Mouse (Mus musculus): ENCODE data around the gene Cox8a.

Cox8a gene

DNA sequence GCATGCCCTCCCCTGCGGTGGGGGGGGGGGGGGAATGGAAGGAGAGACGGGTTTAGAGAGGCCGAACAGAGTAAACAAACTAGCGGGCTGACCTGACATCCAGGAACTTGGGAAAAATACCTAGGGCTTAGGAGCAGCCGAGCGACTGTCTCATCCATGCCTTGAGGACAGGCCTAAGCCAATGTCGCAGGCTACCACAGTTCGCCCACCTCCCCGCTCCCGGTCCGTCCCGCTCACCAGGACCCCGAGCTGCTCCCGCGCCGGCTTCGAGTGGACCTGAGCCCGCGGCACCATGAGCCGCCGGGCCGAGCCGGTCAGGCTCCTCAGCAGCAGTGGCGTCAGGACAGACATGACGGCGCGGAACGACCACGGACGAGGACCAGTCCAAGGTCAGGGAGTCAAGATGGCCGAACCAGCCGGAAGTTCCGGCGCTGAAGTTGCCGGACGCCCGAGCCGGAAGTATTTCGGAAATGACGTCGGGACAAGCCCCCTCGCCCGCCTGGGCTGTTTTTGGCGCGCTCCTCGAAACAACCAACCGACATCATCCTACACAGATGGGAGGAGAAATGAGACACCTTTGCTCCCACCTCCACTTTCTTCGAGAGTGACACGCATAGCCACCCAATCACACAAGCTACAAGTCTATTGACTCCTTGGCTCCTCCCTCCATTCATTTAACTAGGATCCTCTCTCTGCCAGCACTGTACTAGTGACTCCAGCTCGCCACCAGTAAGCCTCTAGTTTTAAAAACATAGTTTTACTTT, at the start of gene Cox8a:
TSS of gene Cox8a (minus strand) at position 455 of the 764 bp plus-strand sequence.
- DNase-seq (ENCODE audit: low spot score): peak; percentile 93

DNA sequence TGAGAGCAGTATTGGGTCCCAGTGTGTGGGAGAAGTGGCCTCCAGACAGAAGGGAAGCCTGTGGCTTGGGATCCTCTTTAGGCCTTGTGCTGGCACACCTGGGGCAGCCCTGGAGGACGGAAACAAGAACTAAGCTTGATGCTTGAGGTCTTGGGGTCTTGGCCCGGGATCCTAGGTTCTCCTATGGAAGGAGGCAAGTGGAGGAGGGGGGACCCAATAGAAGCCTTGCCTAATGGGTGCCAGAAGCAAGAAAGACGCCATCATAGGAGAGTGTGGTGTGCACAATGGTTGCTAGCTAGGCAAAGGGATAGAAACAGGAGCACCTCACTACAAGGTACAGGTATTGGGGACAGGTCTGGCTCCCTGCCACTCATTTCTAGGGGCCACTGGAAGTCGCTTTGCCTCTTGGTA, 49.0 kb upstream of the Cox8a start:
- no peak for DNase-seq (ENCODE audit: low spot score)

DNA sequence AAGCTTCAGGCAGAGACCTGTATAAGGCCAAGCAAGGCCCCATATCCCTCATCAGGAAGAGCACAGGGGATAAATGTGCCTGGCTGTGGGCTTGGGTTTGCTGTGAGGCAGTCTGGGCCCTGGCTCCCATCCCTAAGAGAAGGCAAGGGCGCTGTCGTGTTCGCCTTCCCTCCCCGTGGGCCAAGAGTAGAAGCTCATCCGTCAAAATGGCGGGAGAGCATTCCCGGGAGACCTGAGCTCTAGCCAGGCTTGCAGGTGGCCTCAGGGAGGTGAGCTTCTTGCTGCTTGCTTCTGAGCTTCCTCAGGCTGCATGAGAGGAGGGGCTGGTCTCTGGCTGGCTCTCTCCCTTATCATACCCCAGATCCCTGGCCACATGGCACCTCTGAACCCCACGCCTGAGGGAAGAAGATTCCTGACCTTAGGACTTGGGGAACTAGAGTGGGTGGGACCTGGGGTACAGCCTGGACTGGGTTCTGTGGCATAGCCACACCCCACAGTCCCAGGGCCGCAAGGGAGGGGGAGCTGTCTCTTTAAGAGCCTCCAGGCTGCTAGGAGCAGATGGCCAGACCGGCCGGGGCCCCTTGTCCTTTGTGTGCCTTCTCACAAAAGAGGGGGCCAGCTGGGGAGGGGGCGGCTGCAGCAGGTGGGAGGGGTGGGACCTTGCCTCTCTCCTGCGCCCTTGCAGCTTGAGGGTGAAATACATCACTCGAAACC, 48.2 kb upstream of the Cox8a start:
- DNase-seq (ENCODE audit: low spot score): peak; percentile 62

DNA sequence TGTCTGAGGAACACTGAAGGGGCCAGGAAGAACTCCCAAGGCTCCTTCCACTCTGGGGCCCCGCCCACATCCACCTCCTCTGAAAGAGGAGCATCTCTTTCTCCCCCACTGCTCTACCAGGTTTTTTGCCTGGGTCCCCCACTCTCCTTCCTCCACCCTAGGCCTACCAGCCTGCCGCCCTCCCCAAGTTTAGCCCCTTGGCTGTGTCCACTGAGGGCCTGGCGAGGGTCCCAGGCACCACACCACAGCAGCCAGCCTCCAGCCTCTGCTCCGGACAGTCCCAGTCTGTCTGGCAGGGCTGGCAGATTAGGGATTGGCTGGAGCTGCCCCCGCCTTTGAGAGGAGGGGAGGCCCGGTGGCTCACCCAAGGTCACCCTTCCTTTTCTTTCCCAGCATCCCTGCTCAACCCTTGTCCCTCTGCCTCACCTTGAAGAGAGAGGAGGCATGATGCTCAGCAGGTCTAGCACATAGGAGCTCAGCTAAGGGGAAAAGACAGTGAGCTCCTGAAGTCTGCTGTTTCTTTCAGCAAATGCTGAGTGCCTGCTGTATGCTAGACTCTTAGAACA, 47.4 kb upstream of the Cox8a start:
- peak; percentile 79 for DNase-seq (ENCODE audit: low spot score)

DNA sequence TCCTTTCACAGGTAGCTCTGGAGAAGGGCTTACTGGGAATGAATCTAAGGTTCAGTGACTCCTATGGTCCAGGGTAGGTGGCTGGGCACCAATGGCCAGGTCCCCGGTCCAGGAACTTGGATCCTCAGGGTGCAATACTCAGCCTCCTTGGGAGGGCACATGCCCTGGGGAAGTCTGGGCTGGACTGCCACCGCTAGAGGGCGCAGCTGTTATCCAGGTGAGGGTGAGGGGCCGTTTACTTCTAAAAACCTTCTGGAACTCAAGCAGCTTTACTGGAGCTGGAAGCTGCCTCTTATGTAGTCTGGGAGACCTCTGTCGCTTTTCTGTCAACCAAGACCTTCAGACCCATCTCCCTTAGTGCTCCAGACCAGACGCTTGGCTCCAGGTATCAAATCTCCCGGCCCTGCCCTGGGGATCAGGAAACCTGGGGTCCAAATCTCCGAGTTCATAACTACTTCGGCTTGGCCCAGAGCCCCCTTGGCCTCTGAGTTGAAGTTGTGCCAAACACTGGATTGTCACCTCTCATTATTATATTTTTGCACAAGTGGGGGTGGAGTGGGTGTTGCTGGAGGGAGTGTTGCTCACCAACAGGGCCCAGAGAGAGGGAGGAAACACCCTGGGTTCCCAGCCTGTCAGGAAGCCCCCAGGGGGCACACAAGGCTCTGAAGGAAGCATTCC, 46.8 kb upstream of the Cox8a start:
- DNase-seq (ENCODE audit: low spot score): peak; percentile 93

DNA sequence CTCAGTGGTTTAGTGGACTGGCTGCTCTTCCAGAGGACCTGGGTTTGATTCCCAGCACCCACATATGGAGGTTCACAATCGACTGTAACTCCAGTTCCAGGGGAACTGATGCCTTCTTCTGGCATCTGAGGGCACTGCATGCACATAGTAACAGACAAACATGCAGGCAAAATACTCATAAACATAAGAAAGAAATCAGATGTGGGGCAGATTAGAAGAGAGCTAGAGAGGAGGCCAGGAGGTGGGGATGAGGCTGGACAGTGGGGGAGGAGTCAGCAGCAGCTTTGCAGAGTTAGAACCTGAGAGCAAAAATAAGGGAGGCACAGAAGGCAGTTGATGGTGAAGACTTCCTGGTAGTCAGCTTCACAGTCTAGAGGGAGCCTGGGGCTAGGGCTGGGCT, 45.2 kb upstream of the Cox8a start:
- no peak for DNase-seq (ENCODE audit: low spot score)

DNA sequence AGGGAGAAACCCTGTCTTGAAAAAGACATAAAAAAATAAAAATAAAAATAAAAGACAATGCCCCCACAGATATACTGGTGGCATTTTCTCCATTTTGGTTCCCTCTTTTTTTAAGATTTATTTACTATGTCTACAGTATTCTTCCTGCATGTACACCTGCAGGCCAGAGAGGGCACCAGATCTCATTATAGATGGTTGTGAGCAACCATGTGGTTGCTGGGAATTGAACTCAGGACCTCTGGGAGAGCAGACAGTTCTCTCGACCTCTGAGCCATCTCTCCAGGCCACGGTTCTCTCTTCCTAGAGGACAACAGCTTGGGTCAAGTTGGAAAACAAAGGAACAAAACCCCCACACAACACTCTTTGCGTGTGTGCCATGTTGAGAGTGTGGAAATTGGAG, 44.5 kb upstream of the Cox8a start:
- no peak for DNase-seq (ENCODE audit: low spot score)

DNA sequence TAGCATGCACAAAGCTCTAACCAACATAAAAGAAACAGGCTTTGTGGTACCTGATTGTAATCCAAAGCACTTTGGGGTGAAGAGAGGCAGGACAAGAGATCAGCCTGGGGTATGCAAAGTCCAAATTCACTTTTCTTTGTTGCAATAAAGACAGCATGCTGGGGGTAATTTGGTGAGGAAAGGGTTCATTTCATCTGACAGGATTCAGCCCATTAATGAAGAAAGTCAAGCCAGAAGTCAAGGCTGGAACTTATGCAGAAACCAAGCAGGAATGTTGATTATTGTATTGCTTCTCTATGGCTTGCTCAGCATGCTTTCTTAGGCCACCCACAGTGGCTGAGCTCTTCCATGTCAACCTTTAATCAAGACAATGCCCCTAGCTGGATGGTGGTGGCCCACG, 44.1 kb upstream of the Cox8a start:
- no peak for DNase-seq (ENCODE audit: low spot score)

- DNase-seq (ENCODE audit: low spot score): no peak
Measured at GRCm38 (mm10) chr19:7257881-7258280, 40.5 kb upstream of the Cox8a start.

DNA sequence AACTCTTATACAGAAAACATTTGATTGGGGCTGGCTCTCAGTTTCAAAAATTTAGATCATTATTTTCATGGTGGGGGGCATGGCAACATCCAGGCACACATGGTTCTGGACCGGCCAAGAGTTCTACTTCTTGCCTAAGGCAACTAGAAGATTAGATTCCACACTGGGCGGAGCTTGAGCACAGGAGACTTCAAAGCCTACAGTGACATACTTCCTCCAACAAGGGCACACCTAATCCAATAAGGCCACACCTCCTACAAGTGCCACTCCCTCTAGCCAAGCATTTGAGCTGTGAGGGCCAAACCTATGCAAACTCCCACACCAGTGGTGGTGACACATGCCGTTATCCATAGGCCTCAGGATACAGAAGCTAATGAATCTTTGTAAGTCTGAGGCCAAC, 28.6 kb upstream of the Cox8a start:
- DNase-seq (ENCODE audit: low spot score): no peak

DNA sequence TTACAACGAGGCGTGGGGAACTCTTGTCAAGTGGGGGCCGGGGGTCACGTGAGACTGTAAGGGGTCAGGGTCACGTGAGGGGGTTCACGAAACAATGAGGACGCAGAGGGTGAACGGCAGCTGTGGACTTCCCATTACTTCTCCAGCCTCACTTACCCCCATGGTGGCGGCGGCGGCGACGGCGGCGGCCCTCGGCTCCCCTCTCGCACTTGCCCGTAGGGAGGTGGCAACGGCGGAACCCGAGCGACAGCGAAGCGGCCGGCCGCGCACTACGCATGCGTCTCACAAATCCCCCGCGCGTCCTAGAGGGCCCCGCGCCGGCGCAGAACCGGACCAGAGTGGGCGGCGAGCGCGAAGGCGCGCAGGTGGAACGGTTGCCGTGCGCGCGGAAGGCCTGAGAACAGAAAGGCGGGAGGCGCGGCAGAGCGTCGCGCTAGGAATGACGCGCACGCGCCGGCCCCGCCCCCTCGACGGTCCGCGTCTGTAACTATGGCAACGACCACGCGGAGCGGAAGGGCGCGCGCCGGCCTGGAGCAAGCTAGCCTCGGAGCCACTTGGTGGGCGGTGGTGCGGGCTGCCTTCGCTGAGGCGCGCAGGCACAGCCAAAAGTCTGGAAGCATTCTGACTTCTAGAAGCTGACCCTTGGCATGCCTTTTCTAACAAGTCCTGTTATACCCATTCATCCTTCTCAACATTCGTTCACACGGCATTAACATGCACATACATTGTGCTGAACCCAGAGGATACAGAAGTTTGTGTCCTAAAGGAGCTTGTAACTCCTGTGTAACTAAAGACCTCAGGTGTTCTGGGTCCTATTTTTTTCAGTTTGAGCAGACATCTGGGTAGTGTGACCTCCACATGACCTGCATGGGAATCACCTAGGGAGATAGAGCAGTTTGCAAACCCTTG, 23.6 kb upstream of the Cox8a start, which contains the start of gene Naa40:
TSS of gene Naa40 (minus strand) at position 402 of the 909 bp plus-strand sequence.
- peak; percentile 99 for DNase-seq (ENCODE audit: low spot score)

DNA sequence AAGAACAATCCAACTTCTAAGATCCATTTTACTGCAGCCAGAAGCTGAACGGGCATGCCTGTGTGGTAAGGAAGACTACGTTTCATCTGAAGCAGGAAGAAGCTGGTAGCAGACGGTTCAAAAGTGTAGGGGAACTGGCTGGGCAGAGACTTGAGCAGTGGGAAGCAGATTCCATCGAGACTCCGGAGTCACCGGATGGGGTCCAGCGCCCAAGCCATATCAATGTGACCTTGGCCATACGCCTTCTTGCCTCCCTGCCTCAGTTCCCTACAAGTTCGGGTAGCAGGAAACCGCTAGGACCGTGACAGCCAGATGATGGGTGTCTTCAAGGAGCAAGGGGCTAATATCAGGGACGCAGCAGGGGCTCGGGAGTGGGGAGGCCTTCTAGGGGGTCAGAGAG, 22.9 kb upstream of the Cox8a start:
- no peak for DNase-seq (ENCODE audit: low spot score)

GRCm38 (mm10) chr19:7239574-7239973, 22.2 kb upstream of the Cox8a start:
- DNase-seq (ENCODE audit: low spot score): no peak

DNA sequence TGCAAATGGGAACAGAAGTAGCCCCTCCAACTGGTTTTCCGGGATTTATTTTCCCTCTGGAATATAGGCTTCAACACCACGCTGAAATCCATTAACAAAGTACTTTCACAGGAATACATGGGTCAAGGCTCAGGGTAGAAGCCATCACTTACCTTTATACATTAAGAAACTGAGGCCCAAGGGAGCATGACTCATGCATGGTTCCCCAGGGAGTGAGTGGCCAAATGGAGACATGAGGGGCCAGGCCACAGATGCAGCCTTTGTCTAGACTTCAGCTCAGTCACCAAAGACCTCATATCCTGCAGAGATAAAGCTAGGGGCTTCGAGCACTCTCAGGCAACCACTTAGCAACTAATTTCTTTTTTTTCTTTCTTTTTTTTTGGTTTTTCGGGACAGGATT, 19.3 kb upstream of the Cox8a start:
- no peak for DNase-seq (ENCODE audit: low spot score)

- DNase-seq (ENCODE audit: low spot score): no peak
Measured at GRCm38 (mm10) chr19:7236011-7236410, 18.6 kb upstream of the Cox8a start.

DNA sequence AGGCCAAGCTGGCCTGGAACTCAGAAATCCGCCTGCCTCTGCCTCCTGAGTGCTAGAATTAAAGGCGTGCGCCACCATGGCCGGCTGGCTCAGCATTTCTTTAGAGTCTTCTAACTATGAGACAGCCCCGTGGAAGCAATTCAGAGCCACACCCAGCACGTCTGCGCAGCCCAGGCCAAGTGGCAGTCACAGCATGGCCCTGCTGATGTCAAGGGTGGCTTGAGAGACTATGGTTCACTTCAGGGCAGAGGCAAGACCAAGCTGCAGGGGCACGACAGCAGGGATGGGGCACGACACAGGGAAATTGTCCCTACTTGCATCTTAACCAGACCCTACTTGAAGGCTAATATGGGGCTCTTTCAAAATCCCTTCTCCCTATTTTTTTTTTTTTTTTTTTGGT, 18.0 kb upstream of the Cox8a start:
- DNase-seq (ENCODE audit: low spot score): no peak

DNA sequence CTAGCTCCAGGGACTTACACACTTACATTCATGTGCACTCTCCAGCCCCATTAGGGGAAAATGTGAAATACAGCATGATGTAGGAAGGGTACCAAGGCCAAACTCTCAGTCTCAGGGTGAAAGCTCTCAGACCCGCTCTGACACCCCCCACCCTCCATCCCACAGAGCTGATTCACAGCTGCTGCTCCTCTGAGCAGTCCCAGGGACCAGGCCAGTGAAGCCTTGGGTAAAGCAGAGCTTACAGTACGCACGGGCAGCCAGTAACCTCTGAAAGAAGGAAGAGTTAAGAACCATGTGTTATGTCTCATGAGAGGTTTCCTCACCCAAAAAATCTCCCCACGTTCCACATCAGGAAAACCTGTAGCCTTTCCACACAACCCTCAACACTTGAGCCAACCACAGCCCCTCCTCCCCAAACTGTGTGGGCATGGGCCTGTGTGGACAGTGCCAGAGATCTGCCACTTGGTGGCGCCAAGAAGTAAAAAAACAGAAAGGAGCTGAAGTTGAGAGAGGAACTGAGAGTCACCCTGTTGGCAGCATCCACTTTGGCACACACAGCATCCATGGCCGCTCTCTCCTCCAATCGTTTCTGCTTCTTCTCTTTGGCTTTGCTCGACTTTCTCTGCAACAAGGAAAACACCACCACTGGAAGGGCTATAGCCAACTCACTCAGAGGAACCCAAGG, 17.3 kb upstream of the Cox8a start:
- peak; percentile 84 for DNase-seq (ENCODE audit: low spot score)

DNA sequence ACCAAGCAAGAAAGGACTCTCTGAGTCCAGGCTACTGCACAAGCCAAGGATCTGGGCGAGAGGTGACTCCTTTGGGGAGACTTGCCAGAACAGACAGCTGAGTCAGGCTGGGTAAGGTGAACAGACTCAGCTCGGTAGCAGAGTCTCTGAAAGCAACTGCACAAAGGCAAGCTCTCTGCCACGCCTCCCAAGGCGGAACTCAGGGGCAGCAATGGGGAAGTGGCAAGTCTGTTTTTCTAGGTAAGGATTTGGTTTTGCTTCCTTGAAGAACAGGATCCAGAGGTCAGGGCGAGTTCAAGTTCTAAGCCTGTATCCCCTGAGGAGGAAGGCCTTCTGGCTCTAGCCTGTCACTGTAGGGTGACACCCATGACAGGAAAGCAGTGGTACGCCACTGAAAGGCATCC, 9.1 kb upstream of the Cox8a start:
- no peak for DNase-seq (ENCODE audit: low spot score)

DNA sequence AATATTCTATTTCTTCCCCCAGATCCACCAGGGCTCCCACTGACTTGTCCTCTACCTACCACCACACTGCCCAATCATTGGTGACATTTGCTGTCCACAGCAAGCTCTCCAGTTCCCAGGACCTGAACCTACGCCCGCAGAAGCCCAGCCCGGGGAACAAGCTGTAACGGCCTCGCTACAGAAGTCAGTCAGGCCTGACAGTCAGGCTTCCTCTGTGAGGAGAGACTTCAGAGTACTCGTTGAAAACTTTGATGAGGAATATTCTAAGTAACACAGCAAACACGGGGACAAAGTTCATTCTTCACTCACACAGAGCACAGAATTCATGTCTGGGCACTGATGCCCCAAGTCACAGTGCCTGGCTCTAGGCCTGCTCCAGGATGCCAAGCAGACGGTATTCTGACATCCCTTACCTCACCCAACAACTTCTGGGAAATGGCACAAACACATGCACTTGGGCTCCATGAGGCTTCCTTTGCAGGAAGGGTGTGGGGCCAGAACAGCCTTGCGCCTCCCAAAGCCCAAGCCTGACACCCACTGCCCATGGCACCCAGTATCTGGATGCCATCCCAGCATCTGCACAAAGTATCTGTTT, 7.8 kb upstream of the Cox8a start:
- DNase-seq (ENCODE audit: low spot score): no peak

DNA sequence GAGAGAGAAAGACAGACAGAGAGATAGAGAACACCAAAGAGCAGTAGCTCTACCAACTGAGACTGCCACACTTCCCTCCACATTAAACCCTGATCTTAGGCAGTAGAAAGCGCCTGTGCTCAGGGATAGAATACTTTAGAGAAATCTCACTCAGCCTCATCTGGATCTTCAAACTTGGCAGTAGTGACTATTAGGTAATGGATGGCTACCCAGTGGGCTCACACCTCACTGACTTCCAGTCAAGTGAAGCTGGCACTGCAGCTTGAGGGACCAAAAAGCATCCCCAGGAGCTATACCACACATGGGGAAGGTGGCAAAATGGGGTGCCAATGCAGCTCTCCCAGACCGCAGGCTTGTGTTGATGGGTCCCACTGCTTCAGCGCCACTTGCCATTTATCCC, 6.8 kb upstream of the Cox8a start:
- no peak for DNase-seq (ENCODE audit: low spot score)

DNA sequence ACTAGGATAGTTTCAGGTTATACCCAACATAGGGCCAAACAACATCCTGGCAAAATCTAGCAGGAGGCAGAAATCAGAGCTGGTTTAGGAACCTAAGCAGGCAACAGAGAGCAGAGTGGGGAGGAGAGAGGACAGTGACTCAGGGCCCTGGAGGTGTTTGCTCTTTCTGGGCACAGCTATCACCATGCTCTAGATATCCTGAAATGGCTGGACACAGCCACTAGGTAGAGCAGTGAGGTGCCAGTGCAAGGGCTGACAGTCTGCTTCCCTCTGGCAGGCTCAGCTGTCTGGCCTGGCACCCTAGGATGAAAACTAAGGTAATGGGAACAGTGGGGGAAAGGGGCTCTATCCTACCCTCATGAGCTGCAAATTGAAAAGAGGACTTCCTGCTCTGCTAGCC, 6.1 kb upstream of the Cox8a start:
- DNase-seq (ENCODE audit: low spot score): no peak
